Mouse (Mus musculus): ENCODE measurements around the gene Ralgapa2.
"Not testable (repeated sequence)": the region's sequence is repeated elsewhere in the genome, so short reads cannot be mapped to it uniquely, and the experiment has no call there.

Gene Ralgapa2

DNA sequence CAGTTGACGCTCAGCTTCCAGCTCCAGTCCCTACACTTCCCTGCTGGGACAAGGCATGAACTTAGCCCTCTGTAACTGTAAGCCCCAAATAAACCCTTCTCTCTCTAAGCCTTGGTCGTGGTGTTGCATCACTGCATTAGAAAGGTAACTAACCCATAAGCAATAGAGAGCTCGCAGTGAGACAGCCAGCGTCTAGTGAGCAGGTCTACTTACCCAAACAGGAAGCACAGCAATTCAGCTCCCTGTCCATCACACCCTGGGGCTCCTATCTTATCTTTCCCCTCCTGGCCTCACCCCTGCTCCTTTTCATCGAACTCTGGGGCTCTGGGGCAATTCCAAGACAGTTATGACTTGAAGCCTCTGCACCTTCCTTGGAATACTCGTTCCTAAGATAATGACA, 13.8 kb downstream of the Ralgapa2 start:
- DNase-seq (ENCODE audit: low spot score), result no peak

DNA sequence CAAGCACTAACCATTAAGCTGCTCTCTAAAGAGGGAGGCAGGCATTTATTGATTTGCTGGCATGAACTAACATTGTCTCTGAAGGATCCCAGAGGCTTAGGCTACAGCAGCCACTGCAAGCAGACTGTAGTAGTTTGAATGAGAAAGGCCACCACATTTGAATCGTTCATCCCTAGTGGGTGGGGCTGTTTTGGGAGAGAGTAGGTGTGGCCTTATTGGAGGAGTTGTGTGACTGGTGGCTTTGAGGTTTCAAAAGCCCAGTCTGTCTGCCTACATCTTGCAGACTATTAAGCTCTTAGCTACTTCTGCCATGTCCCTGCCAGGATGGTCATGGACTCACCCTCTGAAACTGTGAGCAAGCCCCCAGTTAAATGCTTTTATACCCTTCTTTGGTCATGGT, 15.1 kb downstream of the Ralgapa2 start:
- DNase-seq (ENCODE audit: low spot score), result no peak

DNA sequence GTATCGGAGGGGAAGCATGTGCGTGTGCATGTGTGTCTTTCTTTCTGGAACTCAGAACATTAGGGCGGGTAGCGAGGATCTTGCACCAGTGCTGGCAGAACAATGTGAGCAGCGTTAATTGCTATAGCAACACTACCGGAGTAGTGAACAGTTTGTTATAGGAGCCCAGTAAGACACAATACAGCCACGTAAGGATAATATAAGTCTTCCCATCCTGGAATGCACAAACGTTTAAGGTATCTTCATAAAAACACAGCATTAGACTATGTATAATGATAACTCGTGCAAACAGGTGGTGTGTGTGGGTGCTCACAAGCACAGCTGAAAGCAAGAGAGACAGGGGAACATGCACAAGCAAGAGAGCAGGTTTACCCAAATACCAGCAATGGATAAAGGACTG, 16.4 kb downstream of the Ralgapa2 start:
- DNase-seq (ENCODE audit: low spot score), result no peak

GRCm38 (mm10) chr2:146493354-146493946, 18.7 kb downstream of the Ralgapa2 start:
- DNase-seq (ENCODE audit: low spot score), result no peak

DNA sequence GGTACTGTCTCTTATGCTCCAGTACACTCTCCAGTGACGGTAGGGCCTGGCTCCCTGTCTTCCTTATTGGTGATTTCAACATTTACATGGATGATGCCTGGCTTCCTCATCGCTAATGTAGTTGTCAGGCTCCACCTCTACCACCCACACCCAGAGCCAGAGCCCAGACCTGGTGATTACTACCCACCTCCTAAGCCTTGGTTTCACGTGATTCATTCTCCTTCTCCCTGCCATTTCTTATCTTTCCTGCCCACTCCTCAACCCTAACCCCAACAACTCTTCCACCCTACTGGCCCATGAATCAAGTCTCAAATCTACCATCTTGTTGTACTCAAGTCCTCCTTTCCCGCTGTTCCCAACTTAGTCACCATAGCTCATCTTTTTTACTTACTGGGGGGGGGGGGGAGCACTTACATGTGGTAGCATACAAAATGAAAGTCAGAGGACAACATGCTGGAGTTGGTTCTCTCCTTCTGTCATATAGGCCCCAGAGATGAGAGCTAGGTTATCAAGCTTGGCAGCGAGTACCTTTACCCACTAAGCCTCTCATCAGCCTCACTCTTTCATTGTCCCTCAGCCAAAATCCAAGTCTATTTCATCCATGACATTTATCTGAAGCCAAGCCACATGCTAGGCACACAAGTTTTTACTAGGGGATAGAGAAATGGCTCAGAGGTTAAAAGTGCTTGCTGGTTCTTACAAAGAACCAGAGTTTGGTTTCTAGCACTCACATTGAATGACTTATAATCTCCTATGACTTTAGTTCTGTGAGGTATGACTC, 20.1 kb downstream of the Ralgapa2 start:
- no peak for DNase-seq (ENCODE audit: low spot score)

- no peak for DNase-seq (ENCODE audit: low spot score)
Observed at GRCm38 (mm10) chr2:146490926-146491325, 21.2 kb downstream of the Ralgapa2 start.

- no peak for DNase-seq (ENCODE audit: low spot score)
Observed at GRCm38 (mm10) chr2:146488291-146488690, 23.9 kb downstream of the Ralgapa2 start.

DNA sequence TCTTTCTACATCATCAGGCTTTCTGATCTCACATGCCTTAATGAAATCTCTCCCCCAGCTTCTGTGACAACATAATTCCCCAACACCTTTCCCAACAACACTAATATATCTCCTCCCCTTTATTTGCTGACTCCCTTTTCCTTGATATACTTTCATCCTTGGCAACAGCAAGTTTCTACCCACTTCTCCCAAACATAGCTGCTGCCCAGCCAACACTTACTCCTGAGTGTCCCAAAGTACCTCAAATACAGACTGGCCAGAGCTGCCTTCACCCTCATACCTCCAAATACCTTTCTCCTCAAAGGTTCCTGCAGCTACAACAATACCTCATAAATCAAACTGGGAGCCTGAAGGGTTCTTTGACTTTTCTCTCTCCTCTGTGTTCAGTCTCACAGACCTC, 29.3 kb downstream of the Ralgapa2 start:
- DNase-seq (ENCODE audit: low spot score), result no peak

DNA sequence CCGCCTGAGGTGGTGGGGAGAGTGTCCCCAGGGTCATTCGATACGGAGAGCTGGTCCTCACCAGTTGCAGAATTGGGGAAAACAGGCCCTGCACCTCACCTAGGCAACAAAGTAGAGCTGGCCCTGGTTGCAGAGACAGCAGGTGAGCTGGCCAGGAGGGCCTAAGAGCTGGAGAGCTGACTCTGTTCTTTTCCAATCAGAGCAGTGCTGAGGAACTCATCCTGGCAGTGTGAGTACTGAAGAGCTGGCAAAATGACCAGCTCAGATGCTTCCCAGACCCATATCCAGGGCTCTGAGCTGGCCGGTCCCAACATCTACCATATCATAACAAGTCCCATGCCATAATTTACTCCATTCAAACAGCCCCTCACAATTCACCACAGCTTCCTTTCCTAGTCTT, 34.7 kb downstream of the Ralgapa2 start:
- DNase-seq (ENCODE audit: low spot score), result no peak

DNA sequence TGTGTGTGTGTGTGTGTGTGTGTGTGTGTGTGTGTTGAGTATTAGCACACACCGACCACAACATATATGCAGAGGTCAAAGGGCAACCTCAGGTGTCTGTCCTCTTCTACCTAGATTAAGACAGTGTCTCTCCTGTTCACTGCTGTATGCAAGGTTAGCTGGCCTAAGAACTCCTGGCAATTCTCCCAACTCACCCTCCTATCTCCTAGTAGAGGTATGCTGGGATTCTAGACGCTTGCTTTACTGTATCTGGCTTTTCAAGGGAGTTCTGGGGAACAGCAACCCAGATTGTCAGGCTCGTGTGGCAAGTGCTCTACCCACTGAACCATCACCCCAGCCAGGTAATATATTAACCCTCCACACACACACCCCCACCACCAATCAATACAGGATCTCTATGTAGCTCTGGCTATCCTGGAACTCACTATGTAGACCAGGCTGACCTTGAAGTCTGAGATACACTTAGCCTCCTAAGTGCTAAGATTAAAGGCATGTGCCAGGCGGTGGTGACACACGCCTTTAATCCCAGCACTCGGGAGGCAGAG, 35.6 kb downstream of the Ralgapa2 start:
- no peak for DNase-seq (ENCODE audit: low spot score)

DNA sequence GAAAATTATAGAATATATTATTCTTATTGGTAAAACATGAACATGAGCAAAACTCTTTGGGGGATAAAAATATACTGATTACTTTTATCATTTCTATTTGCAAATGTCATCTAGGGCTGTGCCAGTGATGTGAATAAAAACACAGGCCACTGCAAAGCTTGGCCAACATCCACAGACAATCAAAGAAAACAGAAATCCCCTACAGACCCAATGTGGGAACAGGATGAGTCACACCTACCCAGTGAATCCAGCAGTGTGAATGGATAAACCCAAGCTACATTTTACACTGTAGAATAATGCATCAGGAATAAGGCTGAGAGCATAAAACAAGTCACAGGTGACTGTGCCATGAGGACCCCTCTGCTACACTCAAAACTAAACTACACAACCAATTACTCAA, 36.1 kb downstream of the Ralgapa2 start:
- DNase-seq (ENCODE audit: low spot score), result no peak

- no peak for DNase-seq (ENCODE audit: low spot score)
Observed at GRCm38 (mm10) chr2:146470947-146471346, 41.2 kb downstream of the Ralgapa2 start.

- DNase-seq (ENCODE audit: low spot score), result no peak
Observed at GRCm38 (mm10) chr2:146469707-146470420, 42.3 kb downstream of the Ralgapa2 start.

DNA sequence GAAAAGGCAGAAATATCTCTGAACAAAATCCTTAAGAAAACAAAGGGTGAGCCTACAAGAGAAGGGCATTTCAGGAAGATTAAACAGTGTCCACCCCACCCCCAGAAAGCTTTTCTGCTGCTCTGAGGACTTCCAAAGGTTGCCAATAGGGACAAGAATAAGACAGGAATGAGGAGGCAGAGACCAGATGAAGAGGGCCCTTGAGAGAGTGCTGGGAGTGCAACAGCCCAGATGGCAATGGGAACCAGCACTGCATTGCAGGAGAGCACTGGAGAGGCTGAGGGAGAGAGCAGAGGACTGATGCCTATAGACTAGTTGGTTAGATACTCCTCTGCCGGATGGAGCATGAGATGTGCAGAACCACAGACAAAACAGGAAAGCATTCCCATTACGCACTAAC, 43.2 kb downstream of the Ralgapa2 start:
- DNase-seq (ENCODE audit: low spot score), result no peak

- DNase-seq (ENCODE audit: low spot score), result no peak
Observed at GRCm38 (mm10) chr2:146468016-146468415, 44.1 kb downstream of the Ralgapa2 start.

DNA sequence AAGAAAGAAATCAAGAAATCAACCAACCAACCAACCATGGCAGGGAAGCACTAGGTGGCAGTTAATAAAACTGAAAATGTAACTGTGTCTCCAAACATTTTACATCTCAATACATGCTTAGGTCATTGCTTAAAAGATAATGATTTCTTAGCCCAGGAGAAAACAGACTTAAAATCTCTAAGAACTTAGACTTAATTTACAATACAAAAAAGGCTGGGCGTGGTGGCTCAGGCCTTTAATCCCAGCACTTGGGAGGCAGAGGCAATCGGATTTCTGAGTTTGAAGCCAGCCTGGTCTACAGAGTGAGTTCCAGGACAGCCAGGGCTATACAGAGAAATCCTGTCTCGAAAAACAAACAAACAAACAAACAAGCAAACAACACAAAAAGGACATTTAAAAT, 45.3 kb downstream of the Ralgapa2 start:
- DNase-seq (ENCODE audit: low spot score), result not testable (repeated sequence)

GRCm38 (mm10) chr2:146457494-146457893, 54.6 kb downstream of the Ralgapa2 start:
- no peak for DNase-seq (ENCODE audit: low spot score)

DNA sequence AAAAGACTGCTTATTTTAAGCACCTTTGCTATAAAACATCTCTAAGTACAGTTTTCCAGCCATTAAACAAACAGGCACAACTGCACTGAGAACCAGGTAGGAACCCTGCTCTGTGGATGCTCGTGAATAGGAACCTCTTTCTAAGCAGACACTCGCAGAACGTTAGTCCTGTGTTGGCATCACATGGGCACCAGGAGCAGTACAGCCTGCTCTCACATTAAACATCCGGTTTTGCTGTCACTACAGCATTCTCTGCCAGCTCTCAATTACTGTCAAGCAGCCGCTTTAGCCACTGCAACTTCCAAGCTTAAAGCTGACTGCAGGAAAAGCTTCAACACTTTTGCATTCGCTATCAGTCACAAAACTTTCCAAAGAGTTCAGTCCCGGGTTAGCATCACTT, 55.5 kb downstream of the Ralgapa2 start:
- no peak for DNase-seq (ENCODE audit: low spot score)

DNA sequence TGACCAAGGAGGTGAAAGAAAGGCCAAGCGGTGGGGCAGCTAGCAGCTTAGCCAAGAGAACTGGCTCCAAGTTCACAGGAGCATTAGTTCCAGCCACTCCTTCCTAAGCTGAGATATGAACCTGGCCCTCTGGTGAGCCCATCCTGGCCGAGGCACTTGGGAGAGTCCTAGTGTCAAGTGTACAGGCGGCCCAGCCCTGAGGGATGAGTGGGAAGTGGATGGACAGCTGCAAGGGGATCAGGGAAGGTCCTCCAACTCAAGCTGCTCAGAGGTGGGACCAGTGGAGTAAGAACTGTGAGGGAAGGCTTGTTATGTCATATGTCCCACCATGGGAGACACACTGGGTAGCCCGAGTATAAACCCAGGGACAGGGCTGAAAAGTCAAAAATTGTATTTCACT, 56.1 kb downstream of the Ralgapa2 start:
- no peak for DNase-seq (ENCODE audit: low spot score)

DNA sequence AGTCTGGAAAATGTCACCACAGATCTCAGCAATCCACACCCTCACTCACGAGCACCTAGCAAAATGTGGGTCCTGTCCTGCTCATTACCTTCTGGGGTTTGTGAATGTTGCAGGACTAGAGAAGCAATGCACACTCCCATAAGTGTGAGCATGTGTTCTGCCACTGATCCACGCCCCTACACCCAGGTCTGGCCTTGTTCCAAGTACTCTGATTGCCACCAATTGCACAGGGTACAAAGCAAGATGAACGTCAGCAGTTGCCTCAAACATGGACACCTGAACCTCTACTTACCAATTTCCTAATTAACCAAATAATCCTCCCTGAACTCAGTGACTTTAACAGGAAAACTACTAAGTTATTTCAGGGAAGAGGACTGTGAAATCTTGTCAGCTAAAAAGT, 68.1 kb downstream of the Ralgapa2 start:
- no peak for DNase-seq (ENCODE audit: low spot score)

DNA sequence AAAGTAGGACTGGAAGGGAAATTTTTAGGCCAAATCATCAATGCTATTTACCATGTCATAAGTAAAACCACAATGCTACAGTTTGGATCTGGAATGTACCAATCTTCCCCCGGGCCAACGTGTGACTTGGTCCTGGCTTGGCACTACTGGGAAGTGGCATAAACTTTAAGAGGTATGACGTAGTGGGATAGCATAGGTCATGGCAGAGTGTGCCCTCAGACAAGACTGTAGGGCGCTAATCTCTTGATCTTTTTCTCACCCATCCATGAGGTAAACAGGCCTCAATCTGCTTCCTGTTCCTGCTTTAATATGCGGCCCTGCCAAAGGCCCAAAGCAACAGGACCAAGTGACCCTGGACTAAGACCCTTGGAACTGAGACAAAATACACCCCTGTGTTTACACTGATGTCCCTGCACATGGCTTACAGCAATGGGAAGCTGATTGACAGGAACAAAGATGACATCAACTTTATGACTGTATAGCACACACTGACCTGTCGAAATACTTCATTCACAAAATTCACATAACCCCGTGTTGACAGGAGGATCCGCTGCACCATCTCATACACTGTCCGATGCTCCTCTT, 68.8 kb downstream of the Ralgapa2 start:
- DNase-seq (ENCODE audit: low spot score), result no peak

DNA sequence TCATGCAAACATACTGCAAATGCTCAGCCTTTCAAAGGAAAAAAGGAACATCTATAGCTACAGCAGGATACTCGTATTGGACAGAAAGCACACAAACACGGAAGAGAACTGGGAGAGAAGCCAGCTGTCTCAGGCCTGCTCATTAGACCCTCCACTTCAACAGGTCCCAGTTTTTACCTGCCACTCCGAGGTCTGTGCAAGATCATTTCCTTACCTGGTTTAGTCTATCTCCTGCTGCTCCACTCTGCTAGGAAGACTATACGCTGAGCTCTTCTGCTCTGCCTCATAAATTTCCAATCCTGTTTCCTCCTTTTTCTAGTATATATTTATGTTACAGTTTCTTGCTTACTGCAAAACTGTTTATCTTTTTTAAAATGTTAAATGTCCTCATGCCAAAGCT, 70.4 kb downstream of the Ralgapa2 start:
- DNase-seq (ENCODE audit: low spot score), result no peak

GRCm38 (mm10) chr2:146428751-146429150, 83.4 kb downstream of the Ralgapa2 start:
- DNase-seq (ENCODE audit: low spot score), result no peak

All from urinary bladder, postnatal 25 days (tissue).